Mouse (Mus musculus): ENCODE data around the gene Adam15. TPM values are rescaled to one million over a fixed set of nuclear protein-coding genes. Genes with fewer than 3 reads are reported as not detected.

The Adam15 gene
- total RNA-seq, 1 experiment = 56.3 TPM

GRCm38 (mm10) chr3:89388901-89389740 is 39.3 kb upstream of the Adam15 start:
- DNase-seq (ENCODE audit: low read depth, low spot score) = no peak
- H3K27ac ChIP-seq (ENCODE audit: insufficient read depth, low read depth, low read length, poor library complexity, severe bottlenecking) = no peak overlapping the region

GRCm38 (mm10) chr3:89388134-89388881 is 38.5 kb upstream of the Adam15 start:
- DNase-seq (ENCODE audit: low read depth, low spot score) = no peak
- no peak overlapping the region for H3K9ac ChIP-seq (ENCODE audit: insufficient read depth, low read depth, low read length, poor library complexity, severe bottlenecking)
- no peak overlapping the region for H3K4me3 ChIP-seq (ENCODE audit: insufficient read depth in 1 of 2, low read depth in 1 of 2, low read length in 2 of 2, poor library complexity in 1 of 2, severe bottlenecking in 1 of 2)
- TF ChIP-seq ZNF384 (IDR thresholded peaks at IDR 0.05; ENCODE audit: low read depth, low read length) (no peak), MAFK (IDR thresholded peaks at IDR 0.05; ENCODE audit: insufficient read depth, low read depth, low read length) (no peak), ZC3H11A (IDR thresholded peaks at IDR 0.05; ENCODE audit: borderline replicate concordance, low read depth, low read length) (no peak), HCFC1 (IDR thresholded peaks at IDR 0.05; ENCODE audit: borderline replicate concordance, insufficient read depth, low read length) (no peak), CHD2 (IDR thresholded peaks at IDR 0.05; ENCODE audit: low read depth, low read length) (no peak)
- in situ Hi-C loops (cut with MboI; ENCODE audit: low sequenced_read_pairs in 2 of 2, unreplicated experiment in 2 of 2) = no loop called here
- H3K27ac ChIP-seq (ENCODE audit: insufficient read depth, low read depth, low read length, poor library complexity, severe bottlenecking) = no peak overlapping the region
- H3K36me3 ChIP-seq (ENCODE audit: control insufficient read depth, insufficient read depth, low read length, poor library complexity, severe bottlenecking) = peaks cover 2% of the 10 kb centered on the region; the same call in 1 of the 2 replicates
- peaks cover 0 to 57% of the 10 kb centered on the region in 2 experiments; a peak in 3 of 4 replicates for H3K4me1 ChIP-seq (ENCODE audit: control insufficient read depth in 2 of 2, insufficient read depth in 2 of 2, low read length in 2 of 2, poor library complexity in 1 of 2)
- H3K9me3 ChIP-seq (ENCODE audit: control insufficient read depth, insufficient read depth, low read depth, low read length) = no peaks in the 10 kb centered on the region

More at GRCm38 (mm10) chr3:89388901-89389740, 39.3 kb upstream of the Adam15 start:
- in situ Hi-C loops (cut with MboI; ENCODE audit: low sequenced_read_pairs in 2 of 2, unreplicated experiment in 2 of 2) = no loop called here
- Histone ChIP-seq H3K9me3 (ENCODE audit: control insufficient read depth, insufficient read depth, low read depth, low read length) (no peaks in the 10 kb centered on the region), H3K4me3 (ENCODE audit: insufficient read depth in 1 of 2, low read depth in 1 of 2, low read length in 2 of 2, poor library complexity in 1 of 2, severe bottlenecking in 1 of 2) (no peak overlapping the region), H3K4me1 (ENCODE audit: control insufficient read depth in 2 of 2, insufficient read depth in 2 of 2, low read length in 2 of 2, poor library complexity in 1 of 2) (peaks cover 0 to 49% of the 10 kb centered on the region in 2 experiments; a peak in 3 of 4 replicates), H3K36me3 (ENCODE audit: control insufficient read depth, insufficient read depth, low read length, poor library complexity, severe bottlenecking) (no peaks in the 10 kb centered on the region; the same call in 1 of the 2 replicates), H3K9ac (ENCODE audit: insufficient read depth, low read depth, low read length, poor library complexity, severe bottlenecking) (no peak overlapping the region)
- TF ChIP-seq MAFK (IDR thresholded peaks at IDR 0.05; ENCODE audit: insufficient read depth, low read depth, low read length) (no peak), HCFC1 (IDR thresholded peaks at IDR 0.05; ENCODE audit: borderline replicate concordance, insufficient read depth, low read length) (peak; percentile 99), ZNF384 (IDR thresholded peaks at IDR 0.05; ENCODE audit: low read depth, low read length) (no peak)

- no peak overlapping the region for H3K9ac ChIP-seq (ENCODE audit: insufficient read depth, low read depth, low read length, poor library complexity, severe bottlenecking)
- no peak for TF ChIP-seq ZNF384 (IDR thresholded peaks at IDR 0.05; ENCODE audit: low read depth, low read length)
- TF ChIP-seq HCFC1 (IDR thresholded peaks at IDR 0.05; ENCODE audit: borderline replicate concordance, insufficient read depth, low read length) = no peak
- TF ChIP-seq ZC3H11A (IDR thresholded peaks at IDR 0.05; ENCODE audit: borderline replicate concordance, low read depth, low read length) = no peak
- no peak for TF ChIP-seq CHD2 (IDR thresholded peaks at IDR 0.05; ENCODE audit: low read depth, low read length)
- no peak for TF ChIP-seq MAFK (IDR thresholded peaks at IDR 0.05; ENCODE audit: insufficient read depth, low read depth, low read length)
- H3K9me3 ChIP-seq (ENCODE audit: control insufficient read depth, insufficient read depth, low read depth, low read length) = no peaks in the 10 kb centered on the region
- H3K36me3 ChIP-seq (ENCODE audit: control insufficient read depth, insufficient read depth, low read length, poor library complexity, severe bottlenecking) = peaks cover 2% of the 10 kb centered on the region; the same call in 1 of the 2 replicates
- no peak overlapping the region for H3K27ac ChIP-seq (ENCODE audit: insufficient read depth, low read depth, low read length, poor library complexity, severe bottlenecking)
- H3K4me1 ChIP-seq (ENCODE audit: control insufficient read depth in 2 of 2, insufficient read depth in 2 of 2, low read length in 2 of 2, poor library complexity in 1 of 2) = peaks cover 0 to 57% of the 10 kb centered on the region in 2 experiments; a peak in 3 of 4 replicates
- no peak for DNase-seq (ENCODE audit: low read depth, low spot score)
- in situ Hi-C loops (cut with MboI; ENCODE audit: low sequenced_read_pairs in 2 of 2, unreplicated experiment in 2 of 2) = no loop called here
- H3K4me3 ChIP-seq (ENCODE audit: insufficient read depth in 1 of 2, low read depth in 1 of 2, low read length in 2 of 2, poor library complexity in 1 of 2, severe bottlenecking in 1 of 2) = no peak overlapping the region
Measured at GRCm38 (mm10) chr3:89387632-89388031, 37.8 kb upstream of the Adam15 start.

GRCm38 (mm10) chr3:89386438-89387420 is 36.9 kb upstream of the Adam15 start:
- peaks cover 2 to 59% of the 10 kb centered on the region in 2 experiments; a peak in 3 of 4 replicates for H3K4me1 ChIP-seq (ENCODE audit: control insufficient read depth in 2 of 2, insufficient read depth in 2 of 2, low read length in 2 of 2, poor library complexity in 1 of 2)
- peaks cover 2% of the 10 kb centered on the region; the same call in 1 of the 2 replicates for H3K36me3 ChIP-seq (ENCODE audit: control insufficient read depth, insufficient read depth, low read length, poor library complexity, severe bottlenecking)
- H3K27ac ChIP-seq (ENCODE audit: insufficient read depth, low read depth, low read length, poor library complexity, severe bottlenecking) = no peak overlapping the region
- H3K9me3 ChIP-seq (ENCODE audit: control insufficient read depth, insufficient read depth, low read depth, low read length) = no peaks in the 10 kb centered on the region
- H3K9ac ChIP-seq (ENCODE audit: insufficient read depth, low read depth, low read length, poor library complexity, severe bottlenecking) = peak overlapping the region; percentile 12; the same call in 1 of the 2 replicates
- no peak for DNase-seq (ENCODE audit: low read depth, low spot score)
- in situ Hi-C loops (cut with MboI; ENCODE audit: low sequenced_read_pairs in 2 of 2, unreplicated experiment in 2 of 2) = no loop called here
- peak overlapping the region in 1 of 2 experiments; percentile 36; a peak in 1 of 4 replicates for H3K4me3 ChIP-seq (ENCODE audit: insufficient read depth in 1 of 2, low read depth in 1 of 2, low read length in 2 of 2, poor library complexity in 1 of 2, severe bottlenecking in 1 of 2)
- no peak for TF ChIP-seq ZNF384 (IDR thresholded peaks at IDR 0.05; ENCODE audit: low read depth, low read length)
- TF ChIP-seq HCFC1 (IDR thresholded peaks at IDR 0.05; ENCODE audit: borderline replicate concordance, insufficient read depth, low read length) = no peak
- TF ChIP-seq ZC3H11A (IDR thresholded peaks at IDR 0.05; ENCODE audit: borderline replicate concordance, low read depth, low read length) = no peak
- no peak for TF ChIP-seq MAFK (IDR thresholded peaks at IDR 0.05; ENCODE audit: insufficient read depth, low read depth, low read length)
- no peak for TF ChIP-seq CHD2 (IDR thresholded peaks at IDR 0.05; ENCODE audit: low read depth, low read length)

Measured in ES-E14 (cell line).